Mouse (Mus musculus): ENCODE results near the gene Mei1. TPM values are rescaled to one million over a fixed set of nuclear protein-coding genes. Genes with fewer than 3 reads are reported as not detected.

Mei1 gene
- 0.20 and 0.46 TPM in 2 replicates for polyA plus RNA-seq (2021; fragmentation: Nextera tagmentation)
- long read RNA-seq, experiment 1, partial matches to known transcripts, result 0 of 2 reads
- long read RNA-seq, experiment 1, other reads (novel, unspliced or antisense), result 2 of 2 reads
- long read RNA-seq, experiment 2, partial matches to known transcripts, result 2 of 5 reads
- long read RNA-seq, experiment 2, other reads (novel, unspliced or antisense), result 3 of 5 reads

DNA sequence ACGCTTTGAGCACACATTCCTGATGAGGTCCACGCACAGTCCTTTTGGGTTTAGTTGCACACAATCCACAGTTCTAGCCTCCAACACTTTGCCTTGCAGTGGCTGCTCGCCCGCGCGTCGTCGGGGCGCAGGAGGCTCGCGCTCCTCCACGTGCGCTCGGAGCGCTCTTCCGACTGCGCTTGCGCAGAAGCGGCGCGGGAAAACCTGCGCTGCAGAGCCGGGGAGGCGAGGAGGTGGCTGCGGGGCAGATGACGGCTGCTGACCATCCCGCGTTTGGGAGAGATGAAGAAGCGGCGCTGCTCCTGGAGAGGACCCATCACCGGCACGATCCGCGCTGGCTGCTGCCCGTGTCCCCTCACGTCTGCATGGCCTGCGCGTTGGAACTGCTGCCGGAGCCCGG is at the start of gene Mei1:
TSS of gene Mei1 (plus strand) at position 99 of the 400 bp plus-strand sequence.

DNA sequence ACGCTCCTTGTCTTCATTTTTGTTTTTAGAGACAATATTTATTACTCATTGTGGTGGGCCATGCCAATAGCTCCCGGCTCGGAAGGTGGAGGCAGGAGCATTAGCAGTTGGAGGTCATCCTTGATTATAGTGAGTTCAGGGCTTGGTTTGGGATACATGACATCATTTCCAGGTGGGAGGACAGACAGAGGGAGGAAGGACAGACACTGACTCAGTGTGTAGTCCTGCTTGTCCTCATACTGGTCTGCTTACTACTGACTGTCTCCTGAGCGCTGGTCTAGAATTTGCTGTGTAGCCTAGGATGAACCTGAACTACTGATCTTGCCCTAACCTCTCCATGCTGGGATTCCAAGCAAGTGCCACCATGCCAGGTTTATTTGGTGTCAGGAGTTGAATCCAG is 36.0 kb upstream of the Mei1 start, which contains the start of gene Desi1:
TSS of gene Desi1 (minus strand) at position 101 of the 400 bp plus-strand sequence.

DNA sequence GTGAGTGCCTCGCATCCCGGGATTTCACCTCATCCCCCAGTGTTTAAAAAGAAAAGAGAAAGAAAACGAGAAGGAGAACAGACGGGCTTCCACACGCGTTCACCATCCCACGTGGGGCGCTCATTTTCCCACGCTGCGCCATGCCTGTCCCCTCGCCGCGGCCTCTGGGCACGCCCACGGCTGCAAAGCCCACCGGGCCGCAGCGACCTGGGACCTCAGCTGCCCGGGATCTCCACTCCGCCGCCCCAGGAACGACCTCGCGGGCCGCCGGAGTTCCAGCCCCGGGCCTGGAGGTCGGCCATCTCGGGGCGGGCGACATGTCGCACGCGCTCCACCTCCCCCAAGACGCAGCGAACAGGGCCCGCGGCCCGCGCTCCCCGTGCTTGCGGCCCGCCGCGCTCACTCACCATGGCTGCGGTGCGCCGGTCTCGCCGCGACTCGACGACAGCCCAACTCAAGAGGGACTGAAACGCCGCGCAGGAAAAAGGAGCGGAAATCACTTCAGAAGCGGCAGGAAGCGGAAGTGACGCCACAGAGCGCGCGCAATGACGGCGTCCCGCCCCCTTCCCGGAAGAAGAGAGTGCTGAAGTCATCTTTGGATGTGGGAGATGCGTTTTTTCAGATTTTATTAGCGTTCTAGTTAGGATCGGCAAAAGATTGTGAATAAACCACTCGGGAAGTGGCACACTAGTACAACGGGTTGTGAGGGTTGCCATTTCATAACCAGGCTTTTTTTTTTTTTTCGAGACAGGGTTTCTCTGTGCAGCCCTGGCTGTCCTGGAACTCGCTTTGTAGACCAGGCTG is 22.5 kb upstream of the Mei1 start, which contains the start of gene Snu13:
TSS of gene Snu13 (minus strand) at position 519 of the 804 bp plus-strand sequence.

DNA sequence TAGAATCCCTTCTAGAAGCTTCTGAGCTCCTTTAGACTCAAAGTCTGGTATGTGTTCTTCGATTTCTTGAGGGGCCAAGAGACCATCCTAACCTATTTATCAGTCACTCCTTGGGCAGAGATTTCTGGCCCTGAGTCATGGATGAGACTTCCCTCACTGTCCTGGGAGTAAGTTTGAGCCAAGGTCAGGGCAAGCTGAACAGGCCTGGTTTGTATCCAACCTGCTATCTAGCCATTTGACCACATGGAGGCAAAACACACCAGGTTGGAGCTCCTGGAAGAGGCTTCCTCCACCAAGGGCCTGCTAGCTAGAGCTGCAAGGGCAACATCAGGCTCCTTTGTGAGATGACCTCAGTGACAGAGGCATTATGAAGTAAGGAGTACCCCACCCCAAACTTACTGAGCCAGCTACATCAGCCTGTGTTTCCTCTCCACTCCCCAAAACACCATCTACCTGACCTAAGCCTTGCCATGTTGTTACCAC is 11.0 kb upstream of the Mei1 start, which contains the start of gene 4930407I10Rik:
TSS of gene 4930407I10Rik (plus strand) at position 433 of the 483 bp plus-strand sequence.

DNA sequence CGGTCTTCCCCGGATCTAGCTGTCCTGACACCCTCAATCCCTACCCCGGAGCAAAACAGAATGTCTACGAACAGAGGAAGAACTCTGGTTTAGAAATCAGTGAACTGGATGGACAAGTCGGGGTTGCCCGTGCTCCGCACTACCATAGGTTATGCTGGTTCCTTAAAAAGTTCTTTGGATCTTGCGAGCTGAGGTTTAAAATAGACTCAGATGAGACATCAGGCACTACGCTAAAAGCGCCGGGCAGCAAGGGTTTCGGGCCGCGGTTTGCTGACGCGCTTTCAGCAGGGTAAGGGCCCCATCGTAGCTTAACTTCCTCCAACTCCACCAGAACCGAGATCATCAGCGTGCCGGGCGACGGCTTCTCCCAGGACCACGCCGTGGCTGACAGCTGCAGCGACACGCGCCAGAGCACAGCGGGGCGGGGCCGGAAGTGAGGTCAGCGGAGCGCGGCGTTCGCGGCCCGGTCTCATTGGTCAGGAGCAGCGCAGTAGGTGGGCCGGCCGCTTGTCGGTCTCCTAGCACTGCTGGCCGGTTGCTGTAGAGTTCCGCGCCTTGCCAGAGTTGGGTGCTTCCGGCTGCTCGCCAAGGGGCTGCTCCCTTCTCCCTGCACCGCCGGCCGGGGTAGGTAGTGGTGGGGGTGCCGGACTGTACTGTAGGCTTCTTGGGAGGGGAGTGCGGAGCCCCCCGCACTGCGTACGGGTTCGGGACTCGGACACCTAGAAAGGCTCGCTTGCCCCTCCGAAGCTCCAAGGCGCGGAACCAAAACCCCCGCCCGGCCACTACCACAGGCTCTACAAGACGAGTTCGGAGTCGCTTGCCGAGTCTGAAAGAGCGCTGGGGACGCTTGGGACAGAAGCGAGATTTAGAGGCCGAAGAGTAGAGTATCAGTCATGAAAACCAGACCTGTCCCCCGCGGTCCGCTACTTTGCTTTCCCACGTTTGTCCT is 57.9 kb downstream of the Mei1 start, which contains the start of gene Ccdc134:
TSS of gene Ccdc134 (plus strand) at position 497 of the 949 bp plus-strand sequence.

DNA sequence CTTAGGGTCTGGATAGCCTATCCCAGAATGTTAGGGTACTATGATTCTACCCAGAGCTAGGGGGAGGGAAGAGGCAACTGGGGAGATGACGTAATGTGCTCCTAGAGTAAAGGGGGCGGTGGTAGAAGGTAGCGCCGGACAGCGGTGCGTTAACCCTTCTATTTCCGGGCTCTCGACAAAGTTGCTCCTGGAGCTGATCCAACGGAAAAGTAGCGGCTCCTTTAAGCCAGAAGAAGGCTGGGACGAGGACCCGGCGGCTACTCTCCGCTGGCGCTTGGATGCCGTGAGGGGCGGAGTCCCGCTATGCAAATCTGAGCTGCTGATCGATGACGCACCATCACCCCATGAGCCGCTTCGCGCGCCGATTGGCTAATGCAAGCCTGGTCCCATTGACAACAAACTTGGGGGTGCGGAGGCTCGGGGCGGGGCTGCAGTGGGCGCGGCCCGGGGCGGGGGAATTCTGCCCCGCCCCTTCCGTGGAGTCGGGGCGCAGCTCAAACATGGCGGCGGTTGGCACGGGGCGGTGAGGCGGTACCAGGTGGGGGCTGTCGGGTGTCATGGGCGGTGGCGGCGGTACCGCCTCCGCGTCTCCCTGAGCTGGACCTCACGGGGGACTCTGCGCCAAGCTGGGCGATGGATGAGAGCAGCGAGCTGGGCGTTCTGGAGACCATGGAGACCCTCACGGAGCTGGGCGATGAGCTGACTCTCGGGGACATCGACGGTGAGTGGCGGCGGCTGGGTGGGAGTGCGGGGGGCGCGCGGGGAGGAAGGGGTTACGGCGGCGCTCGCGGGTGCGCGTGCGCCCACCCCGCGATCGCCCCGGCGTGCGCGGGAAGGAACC is 77.2 kb downstream of the Mei1 start, which contains the start of gene Srebf2:
TSS of gene Srebf2 (plus strand) at position 412 of the 841 bp plus-strand sequence.

Other genes with a start within 250 kb of the Mei1 start
- gene Tob2, start 211.2 kb upstream of the Mei1 start, polyA plus RNA-seq (2021; fragmentation: Nextera tagmentation), result 6.9 and 7.7 TPM in 2 replicates
- 58.8 and 68.0 TPM in 2 replicates for gene Phf5a, start 198.1 kb upstream of the Mei1 start, polyA plus RNA-seq (2021; fragmentation: Nextera tagmentation)
- gene Aco2, start 197.7 kb upstream of the Mei1 start, polyA plus RNA-seq (2021; fragmentation: Nextera tagmentation), result 353 and 383 TPM in 2 replicates
- gene Polr3h, start 143.8 kb upstream of the Mei1 start, polyA plus RNA-seq (2021; fragmentation: Nextera tagmentation), result 209 and 219 TPM in 2 replicates
- 51.3 and 65.8 TPM in 2 replicates for gene Csdc2, start 133.2 kb upstream of the Mei1 start, polyA plus RNA-seq (2021; fragmentation: Nextera tagmentation)
- gene Pmm1, start 109.1 kb upstream of the Mei1 start, polyA plus RNA-seq (2021; fragmentation: Nextera tagmentation), result 541 and 606 TPM in 2 replicates
- gene 1700029P11Rik, start 89.5 kb upstream of the Mei1 start, polyA plus RNA-seq (2021; fragmentation: Nextera tagmentation), result not detected in 2 replicates
- gene Xrcc6, start 82.2 kb upstream of the Mei1 start, polyA plus RNA-seq (2021; fragmentation: Nextera tagmentation), result 15.6 and 17.5 TPM in 2 replicates
- gene Desi1, start 36.1 kb upstream of the Mei1 start, polyA plus RNA-seq (2021; fragmentation: Nextera tagmentation), result 47.9 and 57.1 TPM in 2 replicates
- 239 and 241 TPM in 2 replicates for gene Snu13, start 22.4 kb upstream of the Mei1 start, polyA plus RNA-seq (2021; fragmentation: Nextera tagmentation)
- not detected in 2 replicates for gene 4930407I10Rik, start 10.8 kb upstream of the Mei1 start, polyA plus RNA-seq (2021; fragmentation: Nextera tagmentation)
- gene Ccdc134, start 57.9 kb downstream of the Mei1 start, polyA plus RNA-seq (2021; fragmentation: Nextera tagmentation), result 5.4 and 5.5 TPM in 2 replicates
- 50.4 and 52.5 TPM in 2 replicates for gene Srebf2, start 77.2 kb downstream of the Mei1 start, polyA plus RNA-seq (2021; fragmentation: Nextera tagmentation)
- 0.77 and 0.94 TPM in 2 replicates for gene Shisa8, start 142.8 kb downstream of the Mei1 start, polyA plus RNA-seq (2021; fragmentation: Nextera tagmentation)
- gene Tnfrsf13c, start 154.4 kb downstream of the Mei1 start, polyA plus RNA-seq (2021; fragmentation: Nextera tagmentation), result 0.36 and 0.52 TPM in 2 replicates
- 16.3 and 17.6 TPM in 2 replicates for gene Cenpm, start 174.8 kb downstream of the Mei1 start, polyA plus RNA-seq (2021; fragmentation: Nextera tagmentation)
- 24.5 and 34.8 TPM in 2 replicates for gene 1500009C09Rik, start 182.4 kb downstream of the Mei1 start, polyA plus RNA-seq (2021; fragmentation: Nextera tagmentation)
- gene Sept3, start 204.9 kb downstream of the Mei1 start, polyA plus RNA-seq (2021; fragmentation: Nextera tagmentation), result 85.2 and 107 TPM in 2 replicates
- gene Wbp2nl, start 229.0 kb downstream of the Mei1 start, polyA plus RNA-seq (2021; fragmentation: Nextera tagmentation), result not detected in 2 replicates